Mouse (Mus musculus): ENCODE data around the gene Mast1. TPM values are rescaled to one million over a fixed set of nuclear protein-coding genes. Genes with fewer than 3 reads are reported as not detected.

Gene Mast1
- polyA plus RNA-seq, 1 experiment = not detected

- TF ChIP-seq CEBPB (IDR thresholded peaks at IDR 0.05; ENCODE audit: low read depth) = no peak
- TF ChIP-seq MAX (IDR thresholded peaks at IDR 0.05) = no peak
- no peak for TF ChIP-seq MYOD1 (IDR thresholded peaks at IDR 0.05; ENCODE audit: control insufficient read depth, insufficient read length, low read depth)
- no peak for TF ChIP-seq FOSL1 (IDR thresholded peaks at IDR 0.05; ENCODE audit: insufficient read depth, low read length, poor library complexity, severe bottlenecking)
- TF ChIP-seq CTCF (IDR thresholded peaks at IDR 0.05; ENCODE audit: control insufficient read depth, insufficient read depth, insufficient read length) = no peak
- TF ChIP-seq MYOG (IDR thresholded peaks at IDR 0.05; ENCODE audit: control insufficient read depth, extremely low read depth, insufficient read length) = no peak
- TF ChIP-seq USF1 (IDR thresholded peaks at IDR 0.05; ENCODE audit: low read depth) = no peak
- Histone ChIP-seq H3ac (ENCODE audit: control insufficient read depth, insufficient read length, low read depth) (no peak overlapping the region), H3K36me3 (ENCODE audit: control insufficient read depth, insufficient read depth) (no peaks in the 10 kb centered on the region), H3K79me2 (ENCODE audit: control insufficient read depth, insufficient read depth) (no peaks in the 10 kb centered on the region), H3K79me3 (ENCODE audit: low read depth) (no peaks in the 10 kb centered on the region), H3K27me3 (ENCODE audit: control insufficient read depth, insufficient read depth, insufficient read length) (peaks cover 7% of the 10 kb centered on the region), H3K4me3 (ENCODE audit: insufficient read depth, poor library complexity, severe bottlenecking) (no peak overlapping the region)
These were observed 19.4 kb downstream of the Mast1 start for GRCm38 (mm10) chr8:84917781-84918180.

DNA sequence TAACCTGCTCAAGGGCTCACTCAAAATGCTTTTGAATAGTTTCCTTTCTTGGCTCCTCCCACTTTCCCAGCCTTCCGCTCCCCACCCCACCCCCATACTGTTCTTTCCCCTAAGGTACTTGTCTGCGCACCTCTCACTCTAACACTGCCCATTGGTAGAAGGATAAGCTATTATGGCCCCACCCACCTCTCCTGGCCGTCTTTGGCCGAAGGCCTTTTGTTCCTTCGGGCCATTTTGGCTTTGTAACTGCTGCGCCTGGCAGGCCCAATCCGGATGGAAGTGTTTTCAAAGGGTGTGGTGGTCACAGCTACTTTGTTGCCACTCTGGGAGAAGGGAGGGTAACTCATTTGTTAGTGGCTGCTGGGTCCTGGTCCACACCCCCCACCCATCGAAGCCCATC is 21.9 kb downstream of the Mast1 start:
- Histone ChIP-seq H3K79me3 (ENCODE audit: low read depth) (no peaks in the 10 kb centered on the region), H3K36me3 (ENCODE audit: control insufficient read depth, insufficient read depth) (no peaks in the 10 kb centered on the region), H3K79me2 (ENCODE audit: control insufficient read depth, insufficient read depth) (no peaks in the 10 kb centered on the region), H3K27me3 (ENCODE audit: control insufficient read depth, insufficient read depth, insufficient read length) (peaks cover 7% of the 10 kb centered on the region), H3K4me3 (ENCODE audit: insufficient read depth, poor library complexity, severe bottlenecking) (no peak overlapping the region), H3ac (ENCODE audit: control insufficient read depth, insufficient read length, low read depth) (no peak overlapping the region)
- TF ChIP-seq MYOD1 (IDR thresholded peaks at IDR 0.05; ENCODE audit: control insufficient read depth, insufficient read length, low read depth) (no peak), MAX (IDR thresholded peaks at IDR 0.05) (no peak)

GRCm38 (mm10) chr8:84913960-84914359 is 23.2 kb downstream of the Mast1 start:
- Histone ChIP-seq H3K79me2 (ENCODE audit: control insufficient read depth, insufficient read depth) (no peaks in the 10 kb centered on the region), H3K36me3 (ENCODE audit: control insufficient read depth, insufficient read depth) (no peaks in the 10 kb centered on the region), H3K27me3 (ENCODE audit: control insufficient read depth, insufficient read depth, insufficient read length) (peaks cover 7% of the 10 kb centered on the region), H3K4me3 (ENCODE audit: insufficient read depth, poor library complexity, severe bottlenecking) (no peak overlapping the region), H3ac (ENCODE audit: control insufficient read depth, insufficient read length, low read depth) (no peak overlapping the region), H3K79me3 (ENCODE audit: low read depth) (no peaks in the 10 kb centered on the region)
- TF ChIP-seq MYOD1 (IDR thresholded peaks at IDR 0.05; ENCODE audit: control insufficient read depth, insufficient read length, low read depth) (no peak), CEBPB (IDR thresholded peaks at IDR 0.05; ENCODE audit: low read depth) (no peak), FOSL1 (IDR thresholded peaks at IDR 0.05; ENCODE audit: insufficient read depth, low read length, poor library complexity, severe bottlenecking) (no peak), MYOG (IDR thresholded peaks at IDR 0.05; ENCODE audit: control insufficient read depth, extremely low read depth, insufficient read length) (no peak), CTCF (IDR thresholded peaks at IDR 0.05; ENCODE audit: control insufficient read depth, insufficient read depth, insufficient read length) (no peak), USF1 (IDR thresholded peaks at IDR 0.05; ENCODE audit: low read depth) (no peak), MAX (IDR thresholded peaks at IDR 0.05) (no peak)

GRCm38 (mm10) chr8:84913502-84913900 is 23.7 kb downstream of the Mast1 start:
- Histone ChIP-seq H3K79me3 (ENCODE audit: low read depth) (no peaks in the 10 kb centered on the region), H3ac (ENCODE audit: control insufficient read depth, insufficient read length, low read depth) (no peak overlapping the region), H3K36me3 (ENCODE audit: control insufficient read depth, insufficient read depth) (no peaks in the 10 kb centered on the region), H3K79me2 (ENCODE audit: control insufficient read depth, insufficient read depth) (no peaks in the 10 kb centered on the region), H3K4me3 (ENCODE audit: insufficient read depth, poor library complexity, severe bottlenecking) (no peak overlapping the region), H3K27me3 (ENCODE audit: control insufficient read depth, insufficient read depth, insufficient read length) (peaks cover 7% of the 10 kb centered on the region)
- TF ChIP-seq MYOD1 (IDR thresholded peaks at IDR 0.05; ENCODE audit: control insufficient read depth, insufficient read length, low read depth) (no peak), MAX (IDR thresholded peaks at IDR 0.05) (no peak), CTCF (IDR thresholded peaks at IDR 0.05; ENCODE audit: control insufficient read depth, insufficient read depth, insufficient read length) (no peak), USF1 (IDR thresholded peaks at IDR 0.05; ENCODE audit: low read depth) (no peak), CEBPB (IDR thresholded peaks at IDR 0.05; ENCODE audit: low read depth) (no peak), FOSL1 (IDR thresholded peaks at IDR 0.05; ENCODE audit: insufficient read depth, low read length, poor library complexity, severe bottlenecking) (no peak), MYOG (IDR thresholded peaks at IDR 0.05; ENCODE audit: control insufficient read depth, extremely low read depth, insufficient read length) (no peak)

DNA sequence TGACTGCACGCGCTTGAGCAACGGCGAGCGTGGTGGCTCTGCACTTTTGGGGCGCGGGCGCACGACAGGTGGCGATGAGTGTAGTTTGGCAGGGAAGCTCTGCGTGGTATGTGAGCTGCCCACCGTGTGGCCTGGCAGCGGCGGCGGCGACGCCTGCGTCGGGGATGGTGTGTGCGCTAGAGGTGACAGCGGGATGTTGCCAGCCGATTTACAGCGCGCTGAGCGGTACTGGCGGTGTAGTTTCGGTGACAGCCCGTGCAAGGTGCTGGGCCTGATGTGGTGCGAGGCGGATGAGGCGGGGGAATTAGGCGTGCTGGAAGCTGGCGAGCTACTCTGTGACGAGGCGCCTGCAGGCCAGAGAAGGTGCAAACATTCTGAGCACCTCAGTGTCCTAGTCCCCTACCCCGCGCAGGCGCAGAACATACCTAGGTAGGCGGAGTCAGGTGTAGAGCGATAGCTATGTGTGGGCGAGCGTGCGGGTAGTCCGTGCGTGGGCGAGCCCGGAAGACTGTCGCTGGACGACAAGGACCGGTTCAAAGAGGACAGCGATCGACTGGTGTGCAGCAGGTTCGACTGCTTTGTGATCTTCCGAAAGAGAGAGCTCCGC is 24.2 kb downstream of the Mast1 start:
- no peak overlapping the region for H3K4me3 ChIP-seq (ENCODE audit: insufficient read depth, poor library complexity, severe bottlenecking)
- no peaks in the 10 kb centered on the region for H3K79me3 ChIP-seq (ENCODE audit: low read depth)
- H3K79me2 ChIP-seq (ENCODE audit: control insufficient read depth, insufficient read depth) = no peaks in the 10 kb centered on the region
- H3K27me3 ChIP-seq (ENCODE audit: control insufficient read depth, insufficient read depth, insufficient read length) = peaks cover 6% of the 10 kb centered on the region
- H3ac ChIP-seq (ENCODE audit: control insufficient read depth, insufficient read length, low read depth) = no peak overlapping the region
- TF ChIP-seq CTCF (IDR thresholded peaks at IDR 0.05; ENCODE audit: control insufficient read depth, insufficient read depth, insufficient read length) = no peak
- no peak for TF ChIP-seq CEBPB (IDR thresholded peaks at IDR 0.05; ENCODE audit: low read depth)
- no peak for TF ChIP-seq MYOD1 (IDR thresholded peaks at IDR 0.05; ENCODE audit: control insufficient read depth, insufficient read length, low read depth)
- no peak for TF ChIP-seq USF1 (IDR thresholded peaks at IDR 0.05; ENCODE audit: low read depth)
- TF ChIP-seq MAX (IDR thresholded peaks at IDR 0.05) = no peak
- H3K36me3 ChIP-seq (ENCODE audit: control insufficient read depth, insufficient read depth) = no peaks in the 10 kb centered on the region

- H3K4me3 ChIP-seq (ENCODE audit: insufficient read depth, poor library complexity, severe bottlenecking) = no peak overlapping the region
- H3ac ChIP-seq (ENCODE audit: control insufficient read depth, insufficient read length, low read depth) = no peak overlapping the region
- TF ChIP-seq USF1 (IDR thresholded peaks at IDR 0.05; ENCODE audit: low read depth) (no peak), MAX (IDR thresholded peaks at IDR 0.05) (no peak), FOSL1 (IDR thresholded peaks at IDR 0.05; ENCODE audit: insufficient read depth, low read length, poor library complexity, severe bottlenecking) (no peak), MYOD1 (IDR thresholded peaks at IDR 0.05; ENCODE audit: control insufficient read depth, insufficient read length, low read depth) (no peak), MYOG (IDR thresholded peaks at IDR 0.05; ENCODE audit: control insufficient read depth, extremely low read depth, insufficient read length) (no peak), CTCF (IDR thresholded peaks at IDR 0.05; ENCODE audit: control insufficient read depth, insufficient read depth, insufficient read length) (no peak), CEBPB (IDR thresholded peaks at IDR 0.05; ENCODE audit: low read depth) (no peak)
- H3K79me3 ChIP-seq (ENCODE audit: low read depth) = no peaks in the 10 kb centered on the region
- H3K79me2 ChIP-seq (ENCODE audit: control insufficient read depth, insufficient read depth) = no peaks in the 10 kb centered on the region
- peaks cover under 1% of the 10 kb centered on the region for H3K27me3 ChIP-seq (ENCODE audit: control insufficient read depth, insufficient read depth, insufficient read length)
- H3K36me3 ChIP-seq (ENCODE audit: control insufficient read depth, insufficient read depth) = no peaks in the 10 kb centered on the region
These were observed 24.8 kb downstream of the Mast1 start for GRCm38 (mm10) chr8:84912391-84912790.

Measured in C2C12 (cell line).